Mouse (Mus musculus): ENCODE measurements around the gene Treml1.
"Not testable (repeated sequence)": the region's sequence is repeated elsewhere in the genome, so short reads cannot be mapped to it uniquely, and the experiment has no call there.

GRCm38 (mm10) chr17:48315905-48316579 is 43.7 kb upstream of the Treml1 start, which contains the start of gene B430306N03Rik:
- not testable (repeated sequence) for TF ChIP-seq CTCF, POLR2A (IDR thresholded peaks at IDR 0.05; ENCODE audit: insufficient read depth, low read depth, low read length)
